Mouse (Mus musculus): Measurements from ENCODE around the gene Armh2. TPM values are rescaled to one million over a fixed set of nuclear protein-coding genes. Genes with fewer than 3 reads are reported as not detected.
"Not testable (repeated sequence)": the region's sequence is repeated elsewhere in the genome, so short reads cannot be mapped to it uniquely, and the experiment has no call there.

Gene Armh2
- polyA plus RNA-seq, 1 experiment from 2014 or later: not detected

- Histone ChIP-seq H3K4me2 (no peak overlapping the region), H3K27ac (ENCODE audit: poor library complexity, severe bottlenecking) (no peak overlapping the region), H3K27me3 (replicated peaks) (no peaks in the 10 kb centered on the region), H3K4me1 (replicated peaks) (peaks cover 17% of the 10 kb centered on the region), H3K9ac (no peak overlapping the region), H3K36me3 (peaks cover 57% of the 10 kb centered on the region), H3K4me3 (no peak overlapping the region), H3K9me3 (replicated peaks) (no peaks in the 10 kb centered on the region)
- WGBS: 74% methylated on average over 12 of the region's 12 CpGs
- no peak for ATAC-seq (ENCODE audit: insufficient number of reproducible peaks, low FRiP score)
These were observed 17.0 kb downstream of the Armh2 start for GRCm38 (mm10) chr13:24757820-24758564.

GRCm38 (mm10) chr13:24759451-24759850 is 18.4 kb downstream of the Armh2 start:
- Histone ChIP-seq H3K36me3 (peaks cover 48% of the 10 kb centered on the region), H3K4me3 (no peak overlapping the region), H3K4me2 (no peak overlapping the region), H3K27me3 (replicated peaks) (no peaks in the 10 kb centered on the region), H3K27ac (ENCODE audit: poor library complexity, severe bottlenecking) (no peak overlapping the region), H3K9ac (no peak overlapping the region), H3K9me3 (replicated peaks) (no peaks in the 10 kb centered on the region), H3K4me1 (replicated peaks) (peaks cover 17% of the 10 kb centered on the region)
- no peak for ATAC-seq (ENCODE audit: insufficient number of reproducible peaks, low FRiP score)
- 85% methylated on average over 10 of the region's 10 CpGs for WGBS

- Histone ChIP-seq H3K9ac (peak overlapping the region; percentile 89), H3K4me2 (peak overlapping the region; percentile 72), H3K27ac (ENCODE audit: poor library complexity, severe bottlenecking) (peak overlapping the region; percentile 97), H3K4me1 (replicated peaks) (peaks cover 17% of the 10 kb centered on the region), H3K9me3 (replicated peaks) (no peaks in the 10 kb centered on the region), H3K27me3 (replicated peaks) (no peaks in the 10 kb centered on the region), H3K36me3 (peaks cover 39% of the 10 kb centered on the region), H3K4me3 (peak overlapping the region; percentile 94)
- no peak for ATAC-seq (ENCODE audit: insufficient number of reproducible peaks, low FRiP score)
- WGBS: 61% methylated on average over 5 of the region's 5 CpGs
These were observed 19.4 kb downstream of the Armh2 start for GRCm38 (mm10) chr13:24760351-24760870.

GRCm38 (mm10) chr13:24761083-24761402 is 20.0 kb downstream of the Armh2 start:
- H3K27ac ChIP-seq (ENCODE audit: poor library complexity, severe bottlenecking): peak overlapping the region; percentile 97
- ATAC-seq (ENCODE audit: insufficient number of reproducible peaks, low FRiP score): no peak
- H3K4me3 ChIP-seq: peak overlapping the region; percentile 94
- H3K9ac ChIP-seq: peak overlapping the region; percentile 89
- peaks cover 17% of the 10 kb centered on the region for H3K4me1 ChIP-seq (replicated peaks)
- no peaks in the 10 kb centered on the region for H3K27me3 ChIP-seq (replicated peaks)
- peak overlapping the region; percentile 72 for H3K4me2 ChIP-seq
- WGBS: 5% methylated on average over 10 of the region's 10 CpGs
- peaks cover 33% of the 10 kb centered on the region for H3K36me3 ChIP-seq
- H3K9me3 ChIP-seq (replicated peaks): no peaks in the 10 kb centered on the region

GRCm38 (mm10) chr13:24761403-24762227 is 20.6 kb downstream of the Armh2 start, which contains the start of gene Gmnn:
Gmnn (minus strand) TSS chr13:24761923.
- H3K4me1 ChIP-seq (replicated peaks): peaks cover 17% of the 10 kb centered on the region
- WGBS: under 1% methylated on average over 77 of the region's 79 CpGs
- peak within 1 kb of the TSS; percentile 72 for H3K4me2 ChIP-seq
- H3K27me3 ChIP-seq (replicated peaks): no peaks in the 10 kb centered on the region
- ATAC-seq (ENCODE audit: insufficient number of reproducible peaks, low FRiP score): peak; percentile 98
- H3K36me3 ChIP-seq: peaks cover 27% of the 10 kb centered on the region
- peak within 1 kb of the TSS; percentile 94 for H3K4me3 ChIP-seq
- H3K9ac ChIP-seq: peak within 1 kb of the TSS; percentile 89
- H3K9me3 ChIP-seq (replicated peaks): no peaks in the 10 kb centered on the region
- peak within 1 kb of the TSS; percentile 97 for H3K27ac ChIP-seq (ENCODE audit: poor library complexity, severe bottlenecking)

- Histone ChIP-seq H3K4me2 (peak overlapping the region; percentile 72), H3K27me3 (replicated peaks) (no peaks in the 10 kb centered on the region), H3K4me3 (peak overlapping the region; percentile 94), H3K4me1 (replicated peaks) (peaks cover 17% of the 10 kb centered on the region), H3K36me3 (peaks cover 22% of the 10 kb centered on the region), H3K27ac (ENCODE audit: poor library complexity, severe bottlenecking) (peak overlapping the region; percentile 97; the same call in 1 of the 2 replicates), H3K9ac (peak overlapping the region; percentile 89), H3K9me3 (replicated peaks) (no peaks in the 10 kb centered on the region)
- no peak for ATAC-seq (ENCODE audit: insufficient number of reproducible peaks, low FRiP score)
- WGBS: 34% methylated on average over 4 of the region's 4 CpGs
These were observed 21.2 kb downstream of the Armh2 start for GRCm38 (mm10) chr13:24762254-24762653.

- H3K27ac ChIP-seq (ENCODE audit: poor library complexity, severe bottlenecking); H3K27me3 ChIP-seq (replicated peaks); H3K4me1 ChIP-seq (replicated peaks); ATAC-seq (ENCODE audit: insufficient number of reproducible peaks, low FRiP score); H3K9ac ChIP-seq; H3K4me2 ChIP-seq; H3K9me3 ChIP-seq (replicated peaks); H3K36me3 ChIP-seq; H3K4me3 ChIP-seq: not testable (repeated sequence)
- 78% methylated on average over 4 of the region's 4 CpGs for WGBS
These were observed 26.8 kb downstream of the Armh2 start for GRCm38 (mm10) chr13:24767809-24768208.

- H3K4me3 ChIP-seq; ATAC-seq (ENCODE audit: insufficient number of reproducible peaks, low FRiP score); H3K4me1 ChIP-seq (replicated peaks); H3K4me2 ChIP-seq; H3K27me3 ChIP-seq (replicated peaks); H3K9me3 ChIP-seq (replicated peaks); H3K9ac ChIP-seq; H3K36me3 ChIP-seq; H3K27ac ChIP-seq (ENCODE audit: poor library complexity, severe bottlenecking): not testable (repeated sequence)
- 93% methylated on average over 10 of the region's 10 CpGs for WGBS
These were observed 30.4 kb downstream of the Armh2 start for GRCm38 (mm10) chr13:24771482-24771881.

GRCm38 (mm10) chr13:24776146-24776844 is 35.3 kb downstream of the Armh2 start:
- WGBS: 49% methylated on average over 7 of the region's 7 CpGs
- ATAC-seq (ENCODE audit: insufficient number of reproducible peaks, low FRiP score): no peak
- H3K4me2 ChIP-seq: no peak overlapping the region

GRCm38 (mm10) chr13:24778026-24778425 is 37.0 kb downstream of the Armh2 start:
- 76% methylated on average over 2 of the region's 2 CpGs for WGBS
- Histone ChIP-seq H3K4me3 (no peak overlapping the region), H3K9me3 (replicated peaks) (no peaks in the 10 kb centered on the region), H3K9ac (no peak overlapping the region), H3K4me2 (no peak overlapping the region), H3K27me3 (replicated peaks) (no peaks in the 10 kb centered on the region), H3K36me3 (no peaks in the 10 kb centered on the region), H3K4me1 (replicated peaks) (peaks cover 7% of the 10 kb centered on the region; the same call in 1 of the 2 replicates), H3K27ac (ENCODE audit: poor library complexity, severe bottlenecking) (no peak overlapping the region)
- ATAC-seq (ENCODE audit: insufficient number of reproducible peaks, low FRiP score): no peak

More at GRCm38 (mm10) chr13:24776146-24776844, 35.3 kb downstream of the Armh2 start:
- no peak overlapping the region for H3K9ac ChIP-seq
- H3K4me3 ChIP-seq: no peak overlapping the region
- H3K9me3 ChIP-seq (replicated peaks): no peaks in the 10 kb centered on the region
- no peaks in the 10 kb centered on the region for H3K36me3 ChIP-seq
- H3K27me3 ChIP-seq (replicated peaks): no peaks in the 10 kb centered on the region
- no peaks in the 10 kb centered on the region for H3K4me1 ChIP-seq (replicated peaks)
- no peak overlapping the region for H3K27ac ChIP-seq (ENCODE audit: poor library complexity, severe bottlenecking)

Data from heart, embryonic 12.5 days (tissue).